Mouse (Mus musculus) lung, postnatal 0 days (tissue): ENCODE data around the gene Izumo1r.

ENCODE experiments used
- CTCF ChIP-seq: IDR thresholded peaks from 2 replicates; pipeline ENCODE4 v1.5.1; 2016; ENCODE audit warnings: antibody characterized with exemption, mild to moderate bottlenecking
- EP300 ChIP-seq: IDR thresholded peaks from 2 replicates; pipeline ENCODE4 v1.6.1; 2016; ENCODE audit warnings: antibody characterized with exemption, mild to moderate bottlenecking, control low read depth

- TF ChIP-seq EP300 (no peak), CTCF (no peak)
Observed at GRCm38 (mm10) chr9:14870377-14870776, 33.4 kb downstream of the Izumo1r start.
